Mouse (Mus musculus): Measurements from ENCODE around the gene Vmn1r176.
"Not testable (repeated sequence)": the region's sequence is repeated elsewhere in the genome, so short reads cannot be mapped to it uniquely, and the experiment has no call there.

DNA sequence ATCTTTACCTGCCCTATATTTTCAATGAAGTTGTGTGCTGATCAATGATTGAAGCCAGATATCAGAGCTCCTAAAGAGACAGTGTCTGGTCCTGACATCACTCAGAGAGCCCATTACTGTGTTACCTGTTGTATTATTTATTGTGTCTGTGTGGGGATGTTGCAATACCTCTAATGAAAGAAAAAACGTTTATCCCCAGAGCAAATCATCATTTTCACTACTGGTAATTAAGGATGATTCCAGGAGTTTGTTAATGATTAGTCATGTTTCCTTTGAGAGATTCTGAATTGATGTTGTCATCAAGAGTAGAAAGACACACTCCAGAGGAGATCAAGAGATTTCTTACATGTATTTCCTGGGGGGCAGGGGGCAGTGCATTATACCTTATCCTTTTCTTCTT, at the start of gene Vmn1r176:
- not testable (repeated sequence) for TF ChIP-seq CTCF (IDR thresholded peaks at IDR 0.05; ENCODE audit: extremely low read depth, insufficient read length, insufficient replicate concordance, low read depth, low read length); POLR2A (IDR thresholded peaks at IDR 0.05; ENCODE audit: low read depth, low read length)

All from small intestine, adult 2 months (tissue).